Mouse (Mus musculus) embryonic facial prominence, embryonic 13.5 days (tissue): Measurements from ENCODE around the gene Wnt7b. TPM values are rescaled to one million over a fixed set of nuclear protein-coding genes. Genes with fewer than 3 reads are reported as not detected.
A peak's percentile ranks its signal among the peaks of the same experiment; 100 is the strongest.

Experiments used
- ATAC-seq: fragments of 200-750 bp; cut with Nextera tagmentation; 2 replicates; pipeline ENCODE4 v1.8.0; 2017; ENCODE audit warnings: low read depth; ENCODE audit not compliant: insufficient number of reproducible peaks, insufficient read depth, low FRiP score, low TSS enrichment
- H3K27ac ChIP-seq: fragments of 300-500 bp; sonication (generic); 2 replicates; pipeline ENCODE4 v1.5.1; 2015; ENCODE audit warnings: moderate library complexity, mild to moderate bottlenecking, inconsistent platforms
- H3K27me3 ChIP-seq: fragments of 300-500 bp; sonication (generic); 2 replicates; pipeline ENCODE4 v1.6.1; 2015; ENCODE audit warnings: mild to moderate bottlenecking, inconsistent platforms
- H3K36me3 ChIP-seq: fragments of 300-500 bp; sonication (generic); 2 replicates; pipeline ENCODE4 v1.6.1; 2015; ENCODE audit warnings: mild to moderate bottlenecking, inconsistent platforms
- H3K4me1 ChIP-seq: fragments of 300-500 bp; sonication (generic); 2 replicates; pipeline ENCODE4 v1.6.1; 2015; ENCODE audit warnings: inconsistent platforms
- H3K4me2 ChIP-seq: fragments of 300-500 bp; sonication (generic); 2 replicates; pipeline ENCODE4 v1.6.1; 2015; ENCODE audit warnings: moderate library complexity, mild to moderate bottlenecking, inconsistent platforms
- H3K4me3 ChIP-seq: fragments of 300-500 bp; sonication (generic); 2 replicates; pipeline ENCODE4 v1.5.1; 2015; ENCODE audit warnings: mild to moderate bottlenecking, inconsistent platforms
- H3K9ac ChIP-seq: fragments of 300-500 bp; sonication (generic); 2 replicates; pipeline ENCODE4 v1.6.1; 2015; ENCODE audit warnings: mild to moderate bottlenecking, inconsistent platforms
- H3K9me3 ChIP-seq: fragments of 300-500 bp; sonication (generic); 2 replicates; pipeline ENCODE4 v1.6.1; 2016; ENCODE audit warnings: inconsistent platforms
- WGBS: fragments of 180-500 bp; shearing (Covaris S2); methylation state at CpG from one replicate; pipeline ENCODE4 v1.1.7; 2015; ENCODE audit warnings: mixed read lengths; 5-methylcytosine and 5-hydroxymethylcytosine counted together
- polyA plus RNA-seq: library from polyadenylated mRNA; unstranded; fragments of >200 nt; fragmentation: Nextera tagmentation; extraction: Ambion mirVana; gene quantifications from 2 replicates; pipeline ENCODE4 v1.2.1, GENCODE M21; 2015

Gene Wnt7b
- polyA plus RNA-seq, 1 experiment from 2014 or later: 44.9 TPM

- H3K9me3 ChIP-seq: no peaks in the 10 kb centered on the region
- peaks cover 53% of the 10 kb centered on the region for H3K4me1 ChIP-seq
- ATAC-seq: no peak
- peaks cover 100% of the 10 kb centered on the region for H3K27me3 ChIP-seq
- H3K4me2 ChIP-seq: peak overlapping the region; percentile 95
- peak overlapping the region; percentile 42 for H3K4me3 ChIP-seq
- no peak overlapping the region for H3K27ac ChIP-seq
- H3K36me3 ChIP-seq: no peaks in the 10 kb centered on the region
- peak overlapping the region; percentile 61 for H3K9ac ChIP-seq
- 2% methylated on average over 52 of the region's 54 CpGs for WGBS
Measured at GRCm38 (mm10) chr15:85577583-85578460, 4.5 kb downstream of the Wnt7b start.

GRCm38 (mm10) chr15:85576511-85577440, 5.5 kb downstream of the Wnt7b start:
- H3K9ac ChIP-seq: peak overlapping the region; percentile 61
- WGBS: 1% methylated on average over 61 of the region's 61 CpGs
- no peak for ATAC-seq
- no peaks in the 10 kb centered on the region for H3K36me3 ChIP-seq
- H3K27ac ChIP-seq: peak overlapping the region; percentile 33; the same call in 1 of the 2 replicates
- H3K4me1 ChIP-seq: peaks cover 48% of the 10 kb centered on the region
- peak overlapping the region; percentile 95 for H3K4me2 ChIP-seq
- H3K27me3 ChIP-seq: peaks cover 96% of the 10 kb centered on the region
- H3K9me3 ChIP-seq: no peaks in the 10 kb centered on the region
- peak overlapping the region; percentile 42 for H3K4me3 ChIP-seq

GRCm38 (mm10) chr15:85576110-85576509, 6.2 kb downstream of the Wnt7b start:
- Histone ChIP-seq H3K36me3 (no peaks in the 10 kb centered on the region), H3K4me2 (peak overlapping the region; percentile 95), H3K27me3 (peaks cover 89% of the 10 kb centered on the region), H3K27ac (peak overlapping the region; percentile 57; the same call in 1 of the 2 replicates), H3K9ac (peak overlapping the region; percentile 55; the same call in 1 of the 2 replicates), H3K4me3 (peak overlapping the region; percentile 42), H3K4me1 (peaks cover 41% of the 10 kb centered on the region), H3K9me3 (no peaks in the 10 kb centered on the region)
- no peak for ATAC-seq
- WGBS: 1% methylated on average over 20 of the region's 20 CpGs

GRCm38 (mm10) chr15:85574558-85574957, 7.7 kb downstream of the Wnt7b start:
- Histone ChIP-seq H3K4me1 (peaks cover 30% of the 10 kb centered on the region), H3K27me3 (peaks cover 74% of the 10 kb centered on the region), H3K36me3 (no peaks in the 10 kb centered on the region), H3K4me3 (no peak overlapping the region), H3K4me2 (peak overlapping the region; percentile 95; the same call in 1 of the 2 replicates), H3K27ac (no peak overlapping the region), H3K9me3 (no peaks in the 10 kb centered on the region), H3K9ac (no peak overlapping the region)
- ATAC-seq: no peak
- WGBS: 68% methylated on average over 8 of the region's 8 CpGs

- no peak for ATAC-seq
- WGBS: 62% methylated on average over 5 of the region's 5 CpGs
- Histone ChIP-seq H3K9ac (no peak overlapping the region), H3K36me3 (no peaks in the 10 kb centered on the region), H3K9me3 (no peaks in the 10 kb centered on the region), H3K4me3 (no peak overlapping the region), H3K4me2 (no peak overlapping the region), H3K27ac (no peak overlapping the region), H3K4me1 (peaks cover 30% of the 10 kb centered on the region), H3K27me3 (peaks cover 69% of the 10 kb centered on the region)
Measured at GRCm38 (mm10) chr15:85574086-85574485, 8.2 kb downstream of the Wnt7b start.

- Histone ChIP-seq H3K27me3 (peaks cover 56% of the 10 kb centered on the region), H3K36me3 (no peaks in the 10 kb centered on the region), H3K9me3 (no peaks in the 10 kb centered on the region), H3K4me3 (no peak overlapping the region), H3K27ac (no peak overlapping the region), H3K4me1 (peaks cover 34% of the 10 kb centered on the region), H3K4me2 (no peak overlapping the region), H3K9ac (no peak overlapping the region)
- no peak for ATAC-seq
- 29% methylated on average over 8 of the region's 8 CpGs for WGBS
Measured at GRCm38 (mm10) chr15:85572619-85573254, 9.5 kb downstream of the Wnt7b start.

- Histone ChIP-seq H3K9me3 (no peaks in the 10 kb centered on the region), H3K27ac (no peak overlapping the region), H3K4me3 (no peak overlapping the region), H3K4me1 (peaks cover 26% of the 10 kb centered on the region), H3K9ac (no peak overlapping the region), H3K36me3 (no peaks in the 10 kb centered on the region), H3K4me2 (no peak overlapping the region), H3K27me3 (peaks cover 30% of the 10 kb centered on the region)
- WGBS: 76% methylated on average over 8 of the region's 8 CpGs
- ATAC-seq: no peak
Measured at GRCm38 (mm10) chr15:85569995-85570734, 12.1 kb downstream of the Wnt7b start.

GRCm38 (mm10) chr15:85569167-85569797, 13.0 kb downstream of the Wnt7b start:
- 52% methylated on average over 2 of the region's 2 CpGs for WGBS
- Histone ChIP-seq H3K9ac (no peak overlapping the region), H3K36me3 (no peaks in the 10 kb centered on the region), H3K27ac (no peak overlapping the region), H3K4me2 (no peak overlapping the region), H3K4me3 (no peak overlapping the region), H3K4me1 (peaks cover 29% of the 10 kb centered on the region), H3K9me3 (no peaks in the 10 kb centered on the region), H3K27me3 (peaks cover 21% of the 10 kb centered on the region)
- no peak for ATAC-seq

- no peaks in the 10 kb centered on the region for H3K9me3 ChIP-seq
- peaks cover 12% of the 10 kb centered on the region for H3K27me3 ChIP-seq
- WGBS: 67% methylated on average over 3 of the region's 3 CpGs
- no peak overlapping the region for H3K27ac ChIP-seq
- no peak for ATAC-seq
- H3K4me1 ChIP-seq: peaks cover 33% of the 10 kb centered on the region
- no peaks in the 10 kb centered on the region for H3K36me3 ChIP-seq
- no peak overlapping the region for H3K4me2 ChIP-seq
- H3K9ac ChIP-seq: no peak overlapping the region
- no peak overlapping the region for H3K4me3 ChIP-seq
Measured at GRCm38 (mm10) chr15:85568402-85568801, 13.9 kb downstream of the Wnt7b start.

GRCm38 (mm10) chr15:85564966-85565365, 17.3 kb downstream of the Wnt7b start:
- H3K4me2 ChIP-seq: no peak overlapping the region
- H3K27ac ChIP-seq: no peak overlapping the region
- H3K4me1 ChIP-seq: peaks cover 35% of the 10 kb centered on the region
- WGBS: 89% methylated on average over 5 of the region's 5 CpGs
- H3K36me3 ChIP-seq: no peaks in the 10 kb centered on the region
- no peak overlapping the region for H3K4me3 ChIP-seq
- peaks cover 5% of the 10 kb centered on the region; the same call in 1 of the 2 replicates for H3K9me3 ChIP-seq
- H3K9ac ChIP-seq: no peak overlapping the region
- no peaks in the 10 kb centered on the region for H3K27me3 ChIP-seq
- no peak for ATAC-seq
